Mouse (Mus musculus) myocyte (in vitro differentiated cells): ENCODE results near the gene Ptcd2.

Experiments used
- MYOG ChIP-seq, 3 experiments: IDR thresholded peaks; one replicate each; pipeline ENCODE4 v1.6.1; 2011; ENCODE audit warnings: control low read depth in 2 of 3, low read depth in 2 of 3, mild to moderate bottlenecking in 2 of 3; ENCODE audit not compliant: insufficient read length in 2 of 3, control insufficient read depth in 1 of 3, insufficient read depth in 1 of 3
- POLR2A ChIP-seq: IDR thresholded peaks from one replicate; pipeline ENCODE4 v1.6.1; 2011; ENCODE audit warnings: low read depth, mild to moderate bottlenecking, control low read depth, moderate library complexity; ENCODE audit not compliant: insufficient read length
- USF1 ChIP-seq: IDR thresholded peaks from one replicate; pipeline ENCODE4 v1.6.1; 2011; ENCODE audit warnings: low read depth, mild to moderate bottlenecking, control low read depth, moderate library complexity

DNA sequence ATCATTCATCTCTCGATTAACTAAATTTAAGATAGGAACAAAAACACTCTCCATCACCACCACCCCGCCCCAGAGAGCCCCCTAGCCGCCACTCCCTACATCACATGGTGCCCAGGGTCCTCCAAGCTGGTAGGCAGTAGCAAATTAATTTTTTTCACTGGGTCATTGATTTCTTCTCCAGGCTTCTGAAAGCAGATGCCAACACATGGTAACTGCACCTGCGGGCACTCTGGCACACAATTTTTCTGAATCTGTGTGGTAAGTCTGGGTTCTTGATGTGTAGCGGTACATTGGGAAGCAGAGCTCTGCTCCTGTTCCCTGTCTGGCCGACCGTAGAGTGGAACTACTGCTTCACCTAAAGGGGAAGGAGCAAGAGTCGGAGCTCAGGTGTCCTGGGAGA, 53.7 kb downstream of the Ptcd2 start:
- TF ChIP-seq POLR2A, result no peak
- no peak for TF ChIP-seq MYOG (IDR thresholded peaks at IDR 0.05; ENCODE audit: control insufficient read depth in 1 of 3, insufficient read depth in 1 of 3, insufficient read length in 2 of 3, low read depth in 2 of 3)
- no peak for TF ChIP-seq USF1
